Mouse (Mus musculus) midbrain, embryonic 13.5 days (tissue): ENCODE data around the gene Vmn1r160. TPM values are rescaled to one million over a fixed set of nuclear protein-coding genes. Genes with fewer than 3 reads are reported as not detected.
"Not testable (repeated sequence)": the region's sequence is repeated elsewhere in the genome, so short reads cannot be mapped to it uniquely, and the experiment has no call there.

ENCODE experiments used
- ATAC-seq: fragments of 200-750 bp; cut with Nextera tagmentation; 2 replicates; pipeline ENCODE4 v1.8.0; 2017; ENCODE audit warnings: mild to moderate bottlenecking, moderate TSS enrichment, moderate library complexity
- H3K27ac ChIP-seq: fragments of 300-500 bp; sonication (generic); 2 replicates; pipeline ENCODE4 v1.5.1; 2015; ENCODE audit warnings: inconsistent platforms, mild to moderate bottlenecking, moderate library complexity
- H3K27me3 ChIP-seq: fragments of 300-500 bp; sonication (generic); 2 replicates; pipeline ENCODE4 v1.6.1; 2015; ENCODE audit warnings: mild to moderate bottlenecking, inconsistent platforms
- H3K36me3 ChIP-seq: fragments of 300-500 bp; sonication (generic); 2 replicates; pipeline ENCODE4 v1.6.1; 2015; ENCODE audit warnings: mild to moderate bottlenecking, inconsistent platforms
- H3K4me1 ChIP-seq: fragments of 300-500 bp; sonication (generic); replicated peaks from 2 replicates; pipeline ENCODE4 v1.6.1; 2015; ENCODE audit warnings: inconsistent platforms
- H3K4me2 ChIP-seq: fragments of 300-500 bp; sonication (generic); replicated peaks from 2 replicates; pipeline ENCODE4 v1.6.1; 2015; ENCODE audit warnings: moderate library complexity, mild to moderate bottlenecking, inconsistent platforms
- H3K4me3 ChIP-seq: fragments of 300-500 bp; sonication (generic); replicated peaks from 2 replicates; pipeline ENCODE4 v1.5.1; 2015; ENCODE audit warnings: mild to moderate bottlenecking, inconsistent platforms
- H3K9ac ChIP-seq: fragments of 300-500 bp; sonication (generic); replicated peaks from 2 replicates; pipeline ENCODE4 v1.6.1; 2015; ENCODE audit warnings: mild to moderate bottlenecking, inconsistent platforms
- H3K9me3 ChIP-seq: fragments of 300-500 bp; sonication (generic); 2 replicates; pipeline ENCODE4 v1.6.1; 2016; ENCODE audit warnings: mild to moderate bottlenecking, inconsistent platforms
- WGBS: fragments of 180-500 bp; shearing (Covaris S2); methylation state at CpG from one replicate; pipeline ENCODE4 v1.1.7; 2015; 5-methylcytosine and 5-hydroxymethylcytosine counted together
- polyA plus RNA-seq: library from polyadenylated mRNA; unstranded; fragments of >200 nt; fragmentation: Nextera tagmentation; extraction: Ambion mirVana; gene quantifications from 2 replicates; pipeline ENCODE4 v1.2.1, GENCODE M21; 2015

The Vmn1r160 gene
- polyA plus RNA-seq: not detected in 2 replicates

DNA sequence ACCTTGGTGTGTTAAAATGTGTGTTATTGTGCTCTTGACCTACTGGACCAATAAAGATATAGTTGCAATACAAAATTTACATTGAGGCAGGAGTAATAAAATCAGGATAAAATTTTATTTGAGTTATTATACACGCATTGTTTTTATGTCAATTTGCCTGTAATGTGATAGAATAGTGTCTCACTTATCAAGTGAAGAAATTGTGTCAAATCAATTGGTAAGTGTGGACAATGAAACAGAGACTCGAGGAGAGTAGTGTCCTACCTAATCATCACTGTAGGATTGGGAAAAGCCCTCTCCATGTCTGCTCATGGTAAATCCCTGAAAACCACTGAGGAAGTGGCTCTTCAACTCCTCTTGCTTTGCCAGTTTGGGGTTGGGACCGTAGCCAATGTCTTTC lies at the start of gene Vmn1r160:
TSS of gene Vmn1r160 (plus strand) at position 301 of the 400 bp plus-strand sequence.
- not testable (repeated sequence) for H3K27me3 ChIP-seq, H3K4me3 ChIP-seq, H3K9me3 ChIP-seq, H3K9ac ChIP-seq, H3K4me2 ChIP-seq, ATAC-seq, H3K27ac ChIP-seq, H3K36me3 ChIP-seq, H3K4me1 ChIP-seq
- WGBS: 23% methylated on average over 1 of the region's 3 CpGs

DNA sequence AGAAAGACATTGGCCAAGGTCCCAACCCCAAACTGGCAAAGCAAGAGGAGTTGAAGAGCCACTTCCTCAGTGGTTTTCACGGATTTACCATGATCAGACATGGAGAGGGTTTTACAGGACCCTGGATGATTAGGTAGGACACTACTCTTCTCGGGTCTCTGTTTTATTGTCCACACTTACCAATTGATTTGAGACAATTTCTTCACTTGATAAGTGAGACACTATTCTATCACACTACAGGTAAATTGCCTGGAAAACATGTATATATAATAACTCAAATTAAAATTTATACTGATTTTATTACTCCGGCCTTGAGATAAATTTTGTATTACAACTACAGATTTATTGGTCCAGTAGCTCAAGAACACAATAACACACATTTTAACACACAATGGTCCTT lies 27.5 kb upstream of the Vmn1r160 start, which contains the start of gene Vmn1r159:
TSS of gene Vmn1r159 (minus strand) at position 101 of the 400 bp plus-strand sequence.
- ATAC-seq, H3K27me3 ChIP-seq, H3K4me2 ChIP-seq, H3K4me3 ChIP-seq, H3K4me1 ChIP-seq, H3K9me3 ChIP-seq, H3K36me3 ChIP-seq, H3K9ac ChIP-seq, H3K27ac ChIP-seq: not testable (repeated sequence)
- WGBS: 60% methylated on average over 3 of the region's 3 CpGs

Other genes starting within 250 kb of the Vmn1r160 start
- gene Vmn1r155, start 213.2 kb upstream of the Vmn1r160 start, polyA plus RNA-seq: not detected in 2 replicates
- gene Gm8693, start 178.9 kb upstream of the Vmn1r160 start, polyA plus RNA-seq: not detected in 2 replicates
- not detected in 2 replicates for gene Gm4567, start 151.5 kb upstream of the Vmn1r160 start, polyA plus RNA-seq
- gene Vmn1r157, start 109.5 kb upstream of the Vmn1r160 start, polyA plus RNA-seq: not detected in 2 replicates
- not detected in 2 replicates for gene Vmn1r158, start 80.4 kb upstream of the Vmn1r160 start, polyA plus RNA-seq
- gene Vmn1r159, start 27.6 kb upstream of the Vmn1r160 start, polyA plus RNA-seq: not detected in 2 replicates
- gene Gm4214, start 113.4 kb downstream of the Vmn1r160 start, polyA plus RNA-seq: not detected in 2 replicates
- not detected in 2 replicates for gene Gm4216, start 148.7 kb downstream of the Vmn1r160 start, polyA plus RNA-seq
- gene Vmn1r163, start 184.3 kb downstream of the Vmn1r160 start, polyA plus RNA-seq: not detected in 2 replicates
- not detected in 2 replicates for gene Gm8720, start 196.2 kb downstream of the Vmn1r160 start, polyA plus RNA-seq